ENCODE assay signal across 8 mouse cellular contexts in genomic region chr5:125164465-125165167, GRCm38 (mm10). TPM values are rescaled to one million over a fixed set of nuclear protein-coding genes. Genes with fewer than 3 reads are reported as not detected.
DNase-seq lines count a peak whose midpoint lies in the region; ATAC-seq and TF ChIP-seq lines count a peak whose summit lies in the region.

No protein-coding gene starts in this region.

- intact Hi-C loops in left cerebral cortex, adult 2 months (cut with DNase I), result no loop called here

- H3K4me3 ChIP-seq in left cerebral cortex, adult 2 months, result no peak overlapping the region
- H3K4me3 ChIP-seq in intestine, embryonic 16.5 days (ENCODE audit: low read length), result no peak overlapping the region

- H3K9ac ChIP-seq in intestine, embryonic 16.5 days (ENCODE audit: low read depth, low read length), result peak overlapping the region; percentile 20; the same call in 1 of the 2 replicates

- H3K27ac ChIP-seq in left cerebral cortex, adult 2 months, result peak overlapping the region; percentile 47; the same call in 1 of the 2 replicates
- peak overlapping the region; percentile 75 for H3K27ac ChIP-seq in intestine, embryonic 16.5 days (ENCODE audit: low read length)

- peak; percentile 68 for ATAC-seq in intestine, embryonic 16.5 days

- WGBS in intestine, embryonic 16.5 days, result 28% methylated on average over 12 of the region's 12 CpGs

- no peak for DNase-seq in left cerebral cortex, adult 2 months (ENCODE audit: extremely low spot score in 1 of 2, low spot score in 2 of 2)
- DNase-seq in left cerebral cortex, adult 8-10 months (ENCODE audit: low spot score in 2 of 2), result no peak
- peak; percentile 85 for DNase-seq in cerebellum, adult 9-11 months
- DNase-seq in gastrocnemius, postnatal 4 days (ENCODE audit: low spot score in 2 of 2), result peak; percentile 61 to 84
- peak; percentile 89 for DNase-seq in lung, postnatal 10 days
- DNase-seq in testis, postnatal 14 days (ENCODE audit: low spot score), result peak; percentile 85
- no peak for DNase-seq in layer of hippocampus, adult 9-10 months (ENCODE audit: low spot score)

- no peaks in the 10 kb centered on the region for H3K9me3 ChIP-seq in intestine, embryonic 16.5 days (ENCODE audit: control insufficient read depth, low read length)

- no peak; the same call in 1 of the 2 replicates for TF ChIP-seq CTCF in left cerebral cortex, adult 2 months (IDR thresholded peaks at IDR 0.05)

- H3K27me3 ChIP-seq in intestine, embryonic 16.5 days (replicated peaks; ENCODE audit: control insufficient read depth, insufficient read depth, low read length), result no peaks in the 10 kb centered on the region

- H3K36me3 ChIP-seq in intestine, embryonic 16.5 days (ENCODE audit: control insufficient read depth, insufficient read depth, low read length), result no peaks in the 10 kb centered on the region

- H3K4me1 ChIP-seq in intestine, embryonic 16.5 days (ENCODE audit: control insufficient read depth, insufficient read depth, low read length), result peaks cover 68% of the 10 kb centered on the region

- no peak overlapping the region for H3K4me2 ChIP-seq in intestine, embryonic 16.5 days (ENCODE audit: low read depth, low read length)

RNA-seq across cellular contexts. Expression of gene Ncor2, which starts 14.4 kb away (rescaled TPM):
- total RNA-seq in left cerebral cortex, adult 2 months (2021), result 100 to 1,000 TPM; 228 to 270 TPM
- total RNA-seq in left cerebral cortex, adult 8-10 months (2022), result 100 to 1,000 TPM; 171 to 184 (median 179) TPM
- total RNA-seq in gastrocnemius, postnatal 4 days (2021), result 100 to 1,000 TPM; 168 to 179 TPM
- polyA plus RNA-seq in intestine, embryonic 16.5 days (2015; fragmentation: Nextera tagmentation; extraction: Ambion mirVana), result 13.1 and 14.4 TPM in 2 replicates

Comparison
In these comparisons a context has a peak if more than half of its experiments do, and no peak if none do; other contexts are left out.
1. DNase-seq: peak in cerebellum, adult 9-11 months (single experiment), gastrocnemius, postnatal 4 days (2 of 2), lung, postnatal 10 days (single experiment) and testis, postnatal 14 days (single experiment); none in left cerebral cortex, adult 2 months (0 of 2), left cerebral cortex, adult 8-10 months (0 of 2) and layer of hippocampus, adult 9-10 months (single experiment).